Mouse (Mus musculus) myocyte (in vitro differentiated cells): ENCODE data around the gene Adgrg2. TPM values are rescaled to one million over a fixed set of nuclear protein-coding genes. Genes with fewer than 3 reads are reported as not detected.

ENCODE experiments used
- H3K27me3 ChIP-seq: one replicate; pipeline ENCODE4 v1.6.1; 2011; ENCODE audit not compliant: control insufficient read depth, insufficient read depth, insufficient read length
- H3K36me3 ChIP-seq: one replicate; pipeline ENCODE4 v1.6.1; 2011; ENCODE audit not compliant: control insufficient read depth, insufficient read depth
- H3K4me2 ChIP-seq: one replicate; pipeline ENCODE4 v1.6.1; 2011; ENCODE audit warnings: low read depth, control low read depth
- H3K4me3 ChIP-seq: one replicate; pipeline ENCODE4 v1.5.1; 2011; ENCODE audit warnings: mild to moderate bottlenecking, control low read depth, moderate library complexity
- H3K79me2 ChIP-seq: one replicate; pipeline ENCODE4 v1.6.1; 2011; ENCODE audit not compliant: control insufficient read depth, insufficient read depth
- H3ac ChIP-seq: one replicate; pipeline ENCODE4 v1.6.1; 2011; ENCODE audit not compliant: control insufficient read depth, insufficient read length
- CEBPB ChIP-seq: IDR thresholded peaks from 2 replicates; pipeline ENCODE4 v1.6.1; 2011; ENCODE audit warnings: mild to moderate bottlenecking, moderate library complexity; ENCODE audit not compliant: poor library complexity, insufficient read depth, severe bottlenecking
- E2F4 ChIP-seq: IDR thresholded peaks from one replicate; pipeline ENCODE4 v1.6.1; 2011; ENCODE audit warnings: mild to moderate bottlenecking, control low read depth, moderate library complexity; ENCODE audit not compliant: insufficient read depth
- MAX ChIP-seq: IDR thresholded peaks from one replicate; pipeline ENCODE4 v1.6.1; 2011; ENCODE audit warnings: low read depth, mild to moderate bottlenecking, control low read depth
- MYOD1 ChIP-seq, 3 experiments: IDR thresholded peaks; one replicate each; pipeline ENCODE4 v1.6.1; 2011; ENCODE audit warnings: control low read depth in 2 of 3, low read depth in 2 of 3, mild to moderate bottlenecking in 2 of 3, moderate library complexity in 1 of 3; ENCODE audit not compliant: insufficient read length in 2 of 3, control insufficient read depth in 1 of 3
- MYOG ChIP-seq, 3 experiments: IDR thresholded peaks; one replicate each; pipeline ENCODE4 v1.6.1; 2011; ENCODE audit warnings: control low read depth in 2 of 3, low read depth in 2 of 3, mild to moderate bottlenecking in 2 of 3; ENCODE audit not compliant: insufficient read length in 2 of 3, control insufficient read depth in 1 of 3, insufficient read depth in 1 of 3
- POLR2A ChIP-seq: IDR thresholded peaks from one replicate; pipeline ENCODE4 v1.6.1; 2011; ENCODE audit warnings: low read depth, mild to moderate bottlenecking, control low read depth, moderate library complexity; ENCODE audit not compliant: insufficient read length
- POLR2AphosphoS2 ChIP-seq: IDR thresholded peaks from one replicate; pipeline ENCODE4 v1.6.1; 2011; ENCODE audit warnings: low read depth, control low read depth; ENCODE audit not compliant: insufficient read length
- REST ChIP-seq: IDR thresholded peaks from one replicate; pipeline ENCODE4 v1.6.1; 2011; ENCODE audit warnings: mild to moderate bottlenecking, control low read depth, moderate library complexity; ENCODE audit not compliant: insufficient read depth, insufficient read length
- SRF ChIP-seq: IDR thresholded peaks from one replicate; pipeline ENCODE4 v1.6.1; 2011; ENCODE audit warnings: low read depth; ENCODE audit not compliant: control insufficient read depth, insufficient read length
- TCF12 ChIP-seq: IDR thresholded peaks from one replicate; pipeline ENCODE4 v1.6.1; 2011; ENCODE audit warnings: mild to moderate bottlenecking, control low read depth; ENCODE audit not compliant: poor library complexity, insufficient read depth, severe bottlenecking
- USF1 ChIP-seq: IDR thresholded peaks from one replicate; pipeline ENCODE4 v1.6.1; 2011; ENCODE audit warnings: low read depth, mild to moderate bottlenecking, control low read depth, moderate library complexity
- polyA plus RNA-seq: library from polyadenylated mRNA; unstranded; fragments of >200 nt; fragmentation: generic; extraction: Trizol; gene quantifications from one replicate; pipeline ENCODE4 v1.2.1, GENCODE M21; 2012; ENCODE audit warnings: missing spikeins

Adgrg2 gene
- 1.7 TPM for polyA plus RNA-seq

DNA sequence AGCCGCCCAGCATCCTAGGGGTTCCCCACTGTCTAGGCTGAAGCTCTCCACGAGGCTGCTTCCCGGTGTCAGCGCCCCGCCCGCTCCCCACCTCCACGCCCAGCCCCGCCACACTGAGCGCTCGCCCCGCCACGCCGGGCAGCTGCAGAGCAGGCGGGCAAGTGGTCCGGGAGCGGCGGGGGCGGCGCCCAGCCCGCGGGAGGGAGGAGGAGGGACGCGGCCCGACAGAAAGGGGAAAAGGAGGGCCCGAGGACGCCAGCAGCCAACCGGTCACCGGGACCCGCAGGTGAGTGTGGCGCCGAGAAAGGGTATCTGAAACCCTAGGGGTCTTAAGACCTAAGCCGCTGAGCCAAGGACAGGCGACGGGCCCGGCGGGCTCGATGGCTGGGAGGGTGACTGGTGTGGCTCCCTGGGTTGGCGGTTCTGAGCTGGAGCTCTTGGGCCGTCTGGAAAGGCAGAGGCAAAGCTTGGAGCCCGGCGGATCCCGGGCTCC is at the start of gene Adgrg2:
Gene Adgrg2 (plus strand): TSS at position 227 of the 493 bp plus-strand sequence.
- Histone ChIP-seq H3K4me3 (peak within 1 kb of the TSS; percentile 21), H3K36me3 (no peaks in the 10 kb centered on the region), H3K27me3 (no peaks in the 10 kb centered on the region), H3K4me2 (peak within 1 kb of the TSS; percentile 50), H3K79me2 (no peaks in the 10 kb centered on the region), H3ac (no peak within 1 kb of the TSS)
- TF ChIP-seq MYOD1 (IDR thresholded peaks at IDR 0.05; ENCODE audit: control insufficient read depth in 1 of 3, insufficient read length in 2 of 3, low read depth in 2 of 3) (peak in 1 of 3 experiments; percentile 68), MYOG (IDR thresholded peaks at IDR 0.05; ENCODE audit: control insufficient read depth in 1 of 3, insufficient read depth in 1 of 3, insufficient read length in 2 of 3, low read depth in 2 of 3) (peak in 2 of 3 experiments; percentile 50 to 62), MAX (no peak), SRF (no peak)

DNA sequence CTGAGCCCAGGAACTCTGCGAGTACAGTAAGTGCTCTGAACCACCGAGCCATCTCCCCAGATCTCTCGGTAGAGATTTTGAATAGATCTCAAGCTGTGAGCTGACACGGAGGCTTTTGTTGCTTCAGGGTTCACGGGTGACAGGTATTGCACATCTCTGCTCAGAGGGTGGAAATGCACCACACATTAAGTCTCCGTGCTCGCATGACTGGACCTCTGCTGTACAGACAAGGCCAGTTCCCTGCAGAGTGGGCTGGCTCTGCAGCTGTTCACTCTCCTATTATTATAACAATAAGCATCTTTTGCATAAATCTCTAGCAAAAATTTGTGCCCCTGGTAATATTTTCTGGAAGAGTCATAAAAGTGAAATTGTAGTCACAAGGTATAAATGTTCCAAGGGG is 39.5 kb upstream of the Adgrg2 start:
- Histone ChIP-seq H3K4me3 (no peak overlapping the region), H3K79me2 (no peaks in the 10 kb centered on the region), H3K27me3 (no peaks in the 10 kb centered on the region), H3K36me3 (no peaks in the 10 kb centered on the region), H3ac (no peak overlapping the region), H3K4me2 (no peak overlapping the region)
- TF ChIP-seq POLR2AphosphoS2 (no peak), TCF12 (no peak), CEBPB (no peak)

DNA sequence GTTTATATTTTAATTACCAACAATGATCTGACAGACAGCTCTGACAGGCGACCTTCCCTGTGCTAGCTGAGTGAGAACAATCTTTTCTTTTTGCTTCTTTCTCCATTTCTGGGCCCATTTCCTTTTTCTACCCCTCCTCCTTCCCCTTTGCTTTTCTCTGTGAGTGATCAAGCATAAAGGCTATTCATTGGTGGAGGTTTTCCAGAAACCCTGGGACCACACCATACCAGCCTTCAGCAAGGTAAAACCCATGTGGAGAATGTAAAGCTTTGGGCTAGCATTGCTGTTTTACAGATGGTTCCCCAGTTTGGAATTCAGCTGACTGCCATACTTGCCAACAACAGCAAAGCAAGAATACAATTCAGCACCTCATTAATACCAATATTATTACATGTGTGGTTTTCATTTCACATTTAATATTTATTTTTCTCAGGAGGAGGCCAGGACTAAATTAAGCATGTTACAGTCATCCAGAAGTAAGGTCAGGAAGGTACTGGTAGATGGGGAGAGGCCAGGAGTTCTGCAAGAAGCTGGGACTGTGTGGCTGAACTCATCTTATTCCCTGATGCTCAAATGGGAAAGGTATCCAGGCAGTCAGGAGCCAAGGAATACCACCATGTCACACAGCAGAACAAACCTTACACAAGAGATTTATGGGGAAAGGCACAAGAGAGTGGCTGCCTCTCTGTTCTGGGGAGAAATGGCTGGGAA is 38.4 kb upstream of the Adgrg2 start:
- Histone ChIP-seq H3K27me3 (no peaks in the 10 kb centered on the region), H3K4me2 (no peak overlapping the region), H3ac (no peak overlapping the region), H3K79me2 (no peaks in the 10 kb centered on the region), H3K4me3 (no peak overlapping the region), H3K36me3 (no peaks in the 10 kb centered on the region)
- no peak for TF ChIP-seq MYOD1 (IDR thresholded peaks at IDR 0.05; ENCODE audit: control insufficient read depth in 1 of 3, insufficient read length in 2 of 3, low read depth in 2 of 3)
- TF ChIP-seq SRF = no peak
- no peak for TF ChIP-seq USF1
- no peak for TF ChIP-seq REST
- no peak for TF ChIP-seq E2F4
- TF ChIP-seq POLR2AphosphoS2 = no peak
- no peak for TF ChIP-seq POLR2A
- TF ChIP-seq CEBPB = no peak
- no peak for TF ChIP-seq MYOG (IDR thresholded peaks at IDR 0.05; ENCODE audit: control insufficient read depth in 1 of 3, insufficient read depth in 1 of 3, insufficient read length in 2 of 3, low read depth in 2 of 3)
- no peak for TF ChIP-seq MAX

DNA sequence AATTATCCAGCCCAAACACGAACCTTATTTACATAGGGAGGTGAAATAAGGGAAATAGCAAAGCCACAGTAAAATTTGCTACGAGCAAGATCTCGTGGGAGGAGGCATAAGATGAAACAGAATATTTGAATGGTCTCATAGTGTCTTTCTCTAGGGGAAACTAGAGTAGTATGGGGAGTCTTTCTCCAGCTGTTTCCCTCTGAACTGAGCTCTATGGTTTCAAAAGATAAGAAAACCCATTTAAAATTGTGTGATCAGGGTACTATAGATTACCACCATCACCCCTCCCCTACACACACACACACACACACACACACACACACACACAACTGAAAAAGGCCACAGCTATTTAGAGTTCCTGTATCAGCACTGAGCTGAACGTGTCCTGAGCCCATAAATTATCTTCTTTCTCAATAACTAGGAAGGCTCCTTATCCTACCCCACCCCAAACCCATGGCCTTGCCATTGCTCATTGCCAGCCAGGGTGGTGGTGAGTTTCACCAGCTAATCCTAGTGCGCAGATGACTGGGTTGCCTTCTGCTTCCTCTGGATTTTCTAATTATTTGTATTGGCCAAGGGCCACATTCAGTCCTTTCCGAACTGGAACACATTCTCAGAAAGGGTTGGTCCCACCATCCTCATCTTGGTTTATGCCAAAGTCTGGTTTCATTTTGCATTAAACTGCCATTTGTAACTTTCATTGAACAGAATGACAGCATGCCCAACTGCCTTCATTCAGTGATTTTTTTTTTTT is 5.6 kb upstream of the Adgrg2 start:
- H3K36me3 ChIP-seq = no peaks in the 10 kb centered on the region
- no peak overlapping the region for H3K4me3 ChIP-seq
- TF ChIP-seq MYOG (IDR thresholded peaks at IDR 0.05; ENCODE audit: control insufficient read depth in 1 of 3, insufficient read depth in 1 of 3, insufficient read length in 2 of 3, low read depth in 2 of 3) = no peak
- TF ChIP-seq CEBPB = peak; percentile 35; the same call in 1 of the 2 replicates
- H3K4me2 ChIP-seq = no peak overlapping the region
- no peaks in the 10 kb centered on the region for H3K79me2 ChIP-seq
- H3ac ChIP-seq = no peak overlapping the region
- H3K27me3 ChIP-seq = no peaks in the 10 kb centered on the region

DNA sequence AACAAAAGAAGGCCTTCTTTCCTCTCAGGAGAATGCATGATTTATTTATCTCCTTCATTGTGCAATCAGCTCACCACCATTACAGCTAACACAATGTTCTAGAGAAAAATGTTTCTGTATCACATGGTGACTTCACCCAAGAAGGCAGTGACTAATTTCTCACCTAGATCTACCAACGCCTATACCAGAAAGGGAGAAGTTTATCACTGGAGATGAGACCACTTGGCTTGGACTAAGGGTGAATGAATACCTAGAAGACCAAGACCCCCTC is 5.1 kb upstream of the Adgrg2 start:
- TF ChIP-seq CEBPB (peak; percentile 67; the same call in 1 of the 2 replicates), MYOG (IDR thresholded peaks at IDR 0.05; ENCODE audit: control insufficient read depth in 1 of 3, insufficient read depth in 1 of 3, insufficient read length in 2 of 3, low read depth in 2 of 3) (no peak), TCF12 (no peak), REST (no peak), E2F4 (no peak), POLR2A (no peak), SRF (no peak), MYOD1 (IDR thresholded peaks at IDR 0.05; ENCODE audit: control insufficient read depth in 1 of 3, insufficient read length in 2 of 3, low read depth in 2 of 3) (no peak)
- no peak overlapping the region for H3K4me3 ChIP-seq
- H3ac ChIP-seq = no peak overlapping the region
- H3K27me3 ChIP-seq = no peaks in the 10 kb centered on the region
- H3K36me3 ChIP-seq = no peaks in the 10 kb centered on the region
- H3K4me2 ChIP-seq = no peak overlapping the region
- H3K79me2 ChIP-seq = no peaks in the 10 kb centered on the region
